Mouse (Mus musculus) CH12.LX (cell line): ENCODE measurements at regions not wholly inside any gene's neighbourhood (a gene's known extent, or its start where the extent isn't known, plus 50 kb on each side); places are given as distances from the start of the nearest gene placed in this dataset.

Experiments used
- DNase-seq: peaks from one replicate; pipeline ENCODE4 v3.0.0-alpha.2; 2013; ENCODE audit errors: extremely low read depth
- H3K27ac ChIP-seq: 2 replicates; pipeline ENCODE4 v1.5.1; 2012; ENCODE audit warnings: low read depth, mild to moderate bottlenecking, control low read depth, moderate library complexity; ENCODE audit not compliant: insufficient read depth
- H3K27me3 ChIP-seq: replicated peaks from 2 replicates; pipeline ENCODE3; 2012; ENCODE audit warnings: inconsistent platforms
- H3K36me3 ChIP-seq, 2 experiments: replicated peaks in 1 of 2; 2 replicates each; pipeline versions ENCODE3 to v1.6.1; 2012; ENCODE audit warnings: inconsistent platforms in 1 of 2, low read length in 1 of 2, mild to moderate bottlenecking in 1 of 2, mixed read lengths in 1 of 2, moderate library complexity in 1 of 2; ENCODE audit not compliant: control insufficient read depth in 1 of 2, insufficient read depth in 1 of 2
- H3K4me1 ChIP-seq, 2 experiments: 2 replicates each; pipeline ENCODE4 v1.6.1; 2012; ENCODE audit warnings: inconsistent platforms in 1 of 2, moderate library complexity in 1 of 2; ENCODE audit not compliant: insufficient read depth in 2 of 2, control insufficient read depth in 1 of 2
- H3K4me2 ChIP-seq: 2 replicates; pipeline ENCODE4 v1.6.1; 2012; ENCODE audit warnings: low read depth, mild to moderate bottlenecking, control low read depth; ENCODE audit not compliant: poor library complexity, insufficient read depth, severe bottlenecking
- H3K4me3 ChIP-seq, 3 experiments: fragments of 150-350 bp in 1 of 3; sonication (generic) in 1 of 3; replicated peaks in 1 of 3; 2 replicates each; pipeline versions ENCODE3 to v1.5.1; 2011 to 2012; ENCODE audit warnings: low read depth in 2 of 3, low read length in 2 of 3, mild to moderate bottlenecking in 2 of 3, moderate library complexity in 2 of 3, control low read depth in 1 of 3, improper control_type of control experiment in 1 of 3, inconsistent platforms in 1 of 3, mixed read lengths in 1 of 3; ENCODE audit not compliant: poor library complexity in 1 of 3
- H3K79me2 ChIP-seq: replicated peaks from 2 replicates; pipeline ENCODE4 v1.6.1; 2012; ENCODE audit warnings: mild to moderate bottlenecking, moderate library complexity; ENCODE audit not compliant: control insufficient read depth, poor library complexity, insufficient read depth, severe bottlenecking; ENCODE audit errors: extremely low read depth
- H3K9ac ChIP-seq: 2 replicates; pipeline ENCODE4 v1.6.1; 2012; ENCODE audit warnings: low read depth, mild to moderate bottlenecking, control low read depth, moderate library complexity; ENCODE audit not compliant: insufficient read depth
- H3K9me3 ChIP-seq: replicated peaks from 2 replicates; pipeline ENCODE3; 2012; ENCODE audit warnings: low read length, inconsistent platforms, mixed read lengths
- CHD1 ChIP-seq: IDR thresholded peaks from 2 replicates; pipeline ENCODE4 v1.6.1; 2012; ENCODE audit warnings: low read depth, low read length, improper control_type of control experiment, inconsistent platforms
- CTCF ChIP-seq, 2 experiments: IDR thresholded peaks in 1 of 2; conservative IDR thresholded peaks in 1 of 2; 2 replicates each; pipeline ENCODE4 v1.5.1; 2011 to 2012; ENCODE audit warnings: low read depth in 2 of 2, low read length in 2 of 2, improper control_type of control experiment in 1 of 2, inconsistent platforms in 1 of 2, mild to moderate bottlenecking in 1 of 2, moderate library complexity in 1 of 2
- E2F4 ChIP-seq: IDR thresholded peaks from 2 replicates; pipeline ENCODE4 v1.6.1; 2011; ENCODE audit warnings: low read depth, low read length, improper control_type of control experiment; ENCODE audit not compliant: insufficient replicate concordance
- ELF1 ChIP-seq: IDR thresholded peaks from 2 replicates; pipeline ENCODE4 v1.6.1; 2014; ENCODE audit warnings: low read depth, mild to moderate bottlenecking, inconsistent platforms, low read length, improper control_type of control experiment
- IRF4 ChIP-seq: IDR thresholded peaks from 2 replicates; pipeline ENCODE4 v1.6.1; 2014; ENCODE audit warnings: low read depth, mild to moderate bottlenecking, inconsistent platforms, low read length, improper control_type of control experiment
- JUND ChIP-seq: conservative IDR thresholded peaks from 2 replicates; pipeline ENCODE4 v1.6.1; 2011; ENCODE audit warnings: low read depth, low read length, improper control_type of control experiment
- MAFK ChIP-seq: IDR thresholded peaks from 2 replicates; pipeline ENCODE4 v1.6.1; 2011; ENCODE audit warnings: low read length, improper control_type of control experiment; ENCODE audit not compliant: insufficient replicate concordance
- MAX ChIP-seq: IDR thresholded peaks from 2 replicates; pipeline ENCODE4 v1.6.1; 2011; ENCODE audit warnings: low read length, improper control_type of control experiment
- MYC ChIP-seq: IDR thresholded peaks from 2 replicates; pipeline ENCODE4 v1.6.1; 2011; ENCODE audit warnings: low read depth, mild to moderate bottlenecking, improper control_type of control experiment, low read length
- NELFE ChIP-seq: IDR thresholded peaks from 2 replicates; pipeline ENCODE4 v1.6.1; 2011; ENCODE audit warnings: low read depth, low read length, improper control_type of control experiment
- NRF1 ChIP-seq: IDR thresholded peaks from 2 replicates; pipeline ENCODE4 v1.6.1; 2014; ENCODE audit warnings: low read depth, mild to moderate bottlenecking, inconsistent platforms, low read length, improper control_type of control experiment, moderate library complexity
- PAX5 ChIP-seq: IDR thresholded peaks from 2 replicates; pipeline ENCODE4 v1.6.1; 2012; ENCODE audit warnings: low read length, inconsistent platforms, mixed read lengths
- POLR2A ChIP-seq: IDR thresholded peaks from 2 replicates; pipeline ENCODE4 v1.6.1; 2011; ENCODE audit warnings: low read depth, mild to moderate bottlenecking, improper control_type of control experiment, low read length
- ZKSCAN1 ChIP-seq: IDR thresholded peaks from 2 replicates; pipeline ENCODE4 v1.6.1; 2012; ENCODE audit warnings: low read depth, inconsistent platforms, low read length, improper control_type of control experiment, borderline replicate concordance
- ZMIZ1 ChIP-seq: IDR thresholded peaks from 2 replicates; pipeline ENCODE4 v1.6.1; 2012; ENCODE audit warnings: low read depth, mild to moderate bottlenecking, inconsistent platforms, low read length, improper control_type of control experiment
- dilution Hi-C: fragments of 300-500 bp; cut with MboI; formaldehyde crosslinking; loops from 2 replicates; pipeline ENCODE4 v1.14.3; 2020; ENCODE audit warnings: low sequenced_read_pairs; ENCODE audit not compliant: extremely low pct_unique_long_range_greater_than_20kb, extremely low pct_ligation_motif_present
- in situ Hi-C: fragments of 300-500 bp; cut with MboI; formaldehyde crosslinking; loops from 3 replicates; pipeline ENCODE4 v1.14.3; 2019; ENCODE audit warnings: low sequenced_read_pairs, low pct_ligation_motif_present, low pct_unique_long_range_greater_than_20kb, mixed read lengths

DNA sequence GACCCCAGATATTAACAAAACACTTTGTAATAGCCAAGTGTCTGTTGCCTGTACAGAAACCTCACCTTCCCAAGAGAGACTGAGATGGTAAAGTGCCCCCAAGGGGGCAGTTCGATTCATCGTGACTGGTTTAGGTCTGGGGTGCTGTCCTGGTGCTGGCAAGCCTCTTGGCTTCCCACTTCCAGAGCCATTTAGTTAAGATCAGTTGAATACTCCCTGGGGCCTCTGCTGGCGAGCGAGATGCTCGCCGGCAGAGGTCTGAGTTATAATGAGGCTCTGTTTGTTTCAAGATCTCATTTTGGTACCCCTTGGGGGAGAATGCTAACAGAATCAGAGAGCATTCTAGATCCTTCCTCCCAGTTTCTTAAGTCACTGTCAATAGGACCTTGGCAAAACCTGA is 118.7 kb upstream of the Gdf10 start:
- dilution Hi-C loops, result no loop called here

GRCm38 (mm10) chr14:33807196-33807595 is 116.2 kb upstream of the Gdf10 start:
- Histone ChIP-seq H3K27me3 (no peaks in the 10 kb centered on the region), H3K4me2 (no peak overlapping the region), H3K27ac (no peak overlapping the region), H3K4me1 (peaks cover 0 to 5% of the 10 kb centered on the region in 2 experiments; a peak in 1 of 4 replicates), H3K9me3 (peaks cover 2% of the 10 kb centered on the region), H3K79me2 (no peaks in the 10 kb centered on the region), H3K4me3 (no peak overlapping the region), H3K36me3 (no peaks in the 10 kb centered on the region), H3K9ac (no peak overlapping the region)
- no peak for TF ChIP-seq POLR2A
- no peak for TF ChIP-seq MAX
- no peak for TF ChIP-seq E2F4
- no peak for DNase-seq
- in situ Hi-C loops (loop anchor here (10.0 kb wide), 1 partner anchor 112 kb away; no protein-coding TSS in a partner anchor), dilution Hi-C loops (no loop called here)

More for the DNA sequence above, 118.7 kb upstream of the Gdf10 start:
- H3K9ac ChIP-seq, result no peak overlapping the region
- peaks cover 4% of the 10 kb centered on the region for H3K9me3 ChIP-seq
- H3K79me2 ChIP-seq, result no peaks in the 10 kb centered on the region
- H3K4me3 ChIP-seq, result no peak overlapping the region
- no peaks in the 10 kb centered on the region for H3K36me3 ChIP-seq
- no peak overlapping the region for H3K27ac ChIP-seq
- H3K27me3 ChIP-seq, result no peaks in the 10 kb centered on the region
- TF ChIP-seq NRF1 (no peak), NELFE (no peak), ELF1 (no peak), IRF4 (no peak)
- no peak overlapping the region for H3K4me2 ChIP-seq
- H3K4me1 ChIP-seq, result peaks cover 0 to 5% of the 10 kb centered on the region in 2 experiments; a peak in 1 of 4 replicates
- DNase-seq, result no peak
- in situ Hi-C loops, result loop anchor here (10.0 kb wide), 1 partner anchor 110 kb away; no protein-coding TSS in a partner anchor

GRCm38 (mm10) chr14:33808593-33809265 is 114.7 kb upstream of the Gdf10 start:
- Histone ChIP-seq H3K4me2 (no peak overlapping the region), H3K79me2 (no peaks in the 10 kb centered on the region), H3K4me1 (peaks cover 0 to 10% of the 10 kb centered on the region in 2 experiments; a peak in 2 of 4 replicates), H3K4me3 (no peak overlapping the region), H3K36me3 (no peaks in the 10 kb centered on the region), H3K27ac (no peak overlapping the region), H3K27me3 (no peaks in the 10 kb centered on the region), H3K9ac (no peak overlapping the region), H3K9me3 (no peaks in the 10 kb centered on the region)
- in situ Hi-C loops (loop anchor here (10.0 kb wide), 1 partner anchor 114 kb away; no protein-coding TSS in a partner anchor), dilution Hi-C loops (no loop called here)
- DNase-seq, result no peak
- TF ChIP-seq CHD1 (no peak), MYC (no peak), ZMIZ1 (no peak), PAX5 (no peak), ZKSCAN1 (no peak), POLR2A (no peak), CTCF (conservative IDR thresholded peaks at IDR 0.05 in 1 of 2, IDR thresholded peaks at IDR 0.05 in 1 of 2; ENCODE audit: low read depth in 2 of 2, low read length in 2 of 2) (no peak), JUND (no peak), MAFK (no peak)
